Mouse (Mus musculus): ENCODE measurements around the gene Mzt1. TPM values are rescaled to one million over a fixed set of nuclear protein-coding genes. Genes with fewer than 3 reads are reported as not detected.

The Mzt1 gene
- total RNA-seq, 2 experiments from 2014 or later: 65.4 to 76.2 TPM

DNA sequence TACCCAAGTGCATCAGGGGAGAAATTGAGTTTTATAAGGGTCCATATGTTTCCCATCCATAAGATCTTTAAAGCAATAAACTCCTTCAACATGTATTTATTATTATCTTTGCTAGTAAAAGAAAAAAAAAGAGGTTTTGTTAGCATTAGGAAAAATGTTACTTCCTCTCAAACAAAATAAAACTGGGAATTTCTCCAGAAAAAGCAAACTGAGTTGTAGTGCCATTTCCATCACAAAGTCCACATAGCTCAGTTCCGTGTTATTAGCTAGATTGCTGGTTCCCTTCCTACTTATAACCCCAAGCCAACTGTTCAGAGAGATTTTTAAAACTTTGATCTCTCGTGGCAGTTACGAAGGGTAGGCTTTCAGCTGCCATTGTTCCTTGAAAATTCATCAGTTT lies 55.3 kb downstream of the Mzt1 start:
- DNase-seq (ENCODE audit: low spot score in 2 of 2): no peak
- Histone ChIP-seq H3K4me3 (no peak overlapping the region), H3K27ac (no peak overlapping the region)
- TF ChIP-seq CTCF (conservative IDR thresholded peaks at IDR 0.05): no peak

DNA sequence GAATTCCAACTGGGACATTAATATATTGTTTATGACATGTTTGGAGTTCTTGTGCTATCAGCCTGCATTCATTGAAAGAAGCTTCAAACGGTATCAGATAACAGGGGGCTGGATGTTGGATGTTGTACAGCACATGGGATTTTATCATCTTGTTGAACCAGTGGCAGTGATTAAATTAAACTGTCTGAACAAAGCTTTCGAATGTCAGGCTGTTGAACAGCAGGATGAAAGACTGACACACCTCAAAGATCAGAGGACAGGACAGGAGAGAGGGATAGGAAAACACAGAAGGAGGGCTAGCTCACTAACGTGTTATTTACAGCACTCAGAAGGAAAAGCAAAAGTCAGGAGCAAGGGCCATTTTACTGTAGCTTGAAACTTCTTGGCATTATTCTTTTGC lies 56.1 kb downstream of the Mzt1 start:
- H3K27ac ChIP-seq: no peak overlapping the region
- TF ChIP-seq CTCF (conservative IDR thresholded peaks at IDR 0.05): no peak
- H3K4me3 ChIP-seq: no peak overlapping the region
- no peak for DNase-seq (ENCODE audit: low spot score in 2 of 2)

Other genes starting within 250 kb of the Mzt1 start
- gene Rpl36a-ps1, start 51.8 kb downstream of the Mzt1 start, total RNA-seq (2021): 1 to 10 TPM; 2.1 TPM
- gene Bora, start 88 bp upstream of the Mzt1 start, total RNA-seq (2021): 1 to 10 TPM; 2.5 to 3.5 TPM
- 10 to 100 TPM; 14.1 to 15.5 TPM for gene Pibf1, start 53.3 kb upstream of the Mzt1 start, total RNA-seq (2021)
- gene Dis3, start 53.6 kb upstream of the Mzt1 start, total RNA-seq (2021): 10 to 100 TPM; 16.4 to 21.5 TPM

Measured in layer of hippocampus, adult 2 months (tissue).